Mouse (Mus musculus): Measurements from ENCODE around the gene Gm10190. TPM values are rescaled to one million over a fixed set of nuclear protein-coding genes. Genes with fewer than 3 reads are reported as not detected.
A peak's percentile ranks its signal among the peaks of the same experiment; 100 is the strongest.

The Gm10190 gene
- 1.8 and 2.1 TPM in 2 replicates for polyA plus RNA-seq (2014; fragmentation: Nextera tagmentation; extraction: Ambion mirVana)

- H3K9me3 ChIP-seq (replicated peaks; ENCODE audit: control insufficient read depth, low read length) = no peaks in the 10 kb centered on the region
- no peaks in the 10 kb centered on the region; the same call in 1 of the 2 replicates for H3K4me1 ChIP-seq (ENCODE audit: control insufficient read depth, insufficient read depth, low read length)
- H3K27me3 ChIP-seq (replicated peaks; ENCODE audit: control insufficient read depth, insufficient read depth, low read length) = no peaks in the 10 kb centered on the region
- peak within 1 kb of the TSS; percentile 78 for H3K4me2 ChIP-seq (ENCODE audit: low read length)
- ATAC-seq (peak; percentile 100), DNase-seq (ENCODE audit: low spot score) (peak; percentile 97)
- peak within 1 kb of the TSS; percentile 60; the same call in 1 of the 2 replicates for H3K27ac ChIP-seq (ENCODE audit: low read depth, low read length)
- 5% methylated on average over 95 of the region's 102 CpGs for WGBS
- H3K4me3 ChIP-seq (ENCODE audit: low read depth, low read length) = peak within 1 kb of the TSS; percentile 46
- H3K9ac ChIP-seq (ENCODE audit: low read length) = peak within 1 kb of the TSS; percentile 78
- no peaks in the 10 kb centered on the region for H3K36me3 ChIP-seq (ENCODE audit: control insufficient read depth, insufficient read depth, low read length)
These were observed at the start of gene Gm10190 for GRCm38 (mm10) chr17:80372989-80373725. Gm10190 (minus strand) TSS chr17:80373541.

- ATAC-seq = no peak
- 98% methylated on average over 1 of the region's 1 CpGs for WGBS
- no peak overlapping the region for H3K4me3 ChIP-seq (ENCODE audit: low read depth, low read length)
- H3K36me3 ChIP-seq (ENCODE audit: control insufficient read depth, insufficient read depth, low read length) = peaks cover 54% of the 10 kb centered on the region
- no peaks in the 10 kb centered on the region for H3K9me3 ChIP-seq (replicated peaks; ENCODE audit: control insufficient read depth, low read length)
- no peak for DNase-seq (ENCODE audit: low spot score)
- H3K4me1 ChIP-seq (ENCODE audit: control insufficient read depth, insufficient read depth, low read length) = no peaks in the 10 kb centered on the region
- no peaks in the 10 kb centered on the region for H3K27me3 ChIP-seq (replicated peaks; ENCODE audit: control insufficient read depth, insufficient read depth, low read length)
- no peak overlapping the region for H3K27ac ChIP-seq (ENCODE audit: low read depth, low read length)
- no peak overlapping the region for H3K9ac ChIP-seq (ENCODE audit: low read length)
- H3K4me2 ChIP-seq (ENCODE audit: low read length) = no peak overlapping the region
These were observed 47.7 kb upstream of the Gm10190 start for GRCm38 (mm10) chr17:80420998-80421397.

DNA sequence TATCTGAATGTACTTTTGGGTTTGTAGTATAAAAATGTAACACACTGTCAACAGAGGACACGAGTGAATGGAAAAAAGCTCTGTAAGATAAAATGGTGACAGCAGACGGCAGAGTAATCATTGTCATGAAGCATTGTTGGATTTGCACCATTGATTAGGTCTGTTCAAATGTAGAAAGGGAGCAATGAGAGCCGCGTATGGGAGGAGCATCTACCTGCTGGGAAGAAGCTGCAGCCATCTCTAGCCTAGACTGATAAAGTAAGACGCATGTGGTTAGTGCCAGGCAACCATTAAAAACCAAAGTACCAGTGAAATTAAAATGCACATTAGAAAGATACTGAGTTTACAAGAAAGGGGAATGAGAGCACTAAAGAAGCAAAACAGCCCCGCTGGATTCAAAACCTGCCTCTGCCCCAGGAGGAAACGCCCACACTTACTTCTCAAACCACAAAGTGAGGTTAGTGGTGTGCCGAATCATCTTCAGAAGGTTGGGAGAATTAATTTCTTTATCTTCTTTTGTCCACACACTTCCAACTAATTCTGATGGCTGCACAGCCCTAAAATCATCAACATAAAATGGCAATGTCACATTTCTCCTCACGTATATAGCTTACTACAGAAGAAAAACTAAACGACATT lies 45.4 kb upstream of the Gm10190 start:
- ATAC-seq = no peak
- H3K4me2 ChIP-seq (ENCODE audit: low read length) = no peak overlapping the region
- 88% methylated on average over 10 of the region's 10 CpGs for WGBS

GRCm38 (mm10) chr17:80411182-80411581 lies 37.8 kb upstream of the Gm10190 start:
- Histone ChIP-seq H3K9ac (ENCODE audit: low read length) (no peak overlapping the region), H3K4me1 (ENCODE audit: control insufficient read depth, insufficient read depth, low read length) (no peaks in the 10 kb centered on the region), H3K4me2 (ENCODE audit: low read length) (no peak overlapping the region), H3K4me3 (ENCODE audit: low read depth, low read length) (no peak overlapping the region), H3K27ac (ENCODE audit: low read depth, low read length) (no peak overlapping the region), H3K27me3 (replicated peaks; ENCODE audit: control insufficient read depth, insufficient read depth, low read length) (no peaks in the 10 kb centered on the region), H3K36me3 (ENCODE audit: control insufficient read depth, insufficient read depth, low read length) (peaks cover 75% of the 10 kb centered on the region), H3K9me3 (replicated peaks; ENCODE audit: control insufficient read depth, low read length) (no peaks in the 10 kb centered on the region)
- DNase-seq (ENCODE audit: low spot score) (peak; percentile 23), ATAC-seq (no peak)
- WGBS = 59% methylated on average over 1 of the region's 1 CpGs

More for the DNA sequence above, 45.4 kb upstream of the Gm10190 start:
- DNase-seq (ENCODE audit: low spot score) = no peak
- Histone ChIP-seq H3K9ac (ENCODE audit: low read length) (no peak overlapping the region), H3K4me1 (ENCODE audit: control insufficient read depth, insufficient read depth, low read length) (no peaks in the 10 kb centered on the region), H3K9me3 (replicated peaks; ENCODE audit: control insufficient read depth, low read length) (no peaks in the 10 kb centered on the region), H3K27me3 (replicated peaks; ENCODE audit: control insufficient read depth, insufficient read depth, low read length) (no peaks in the 10 kb centered on the region), H3K27ac (ENCODE audit: low read depth, low read length) (no peak overlapping the region), H3K36me3 (ENCODE audit: control insufficient read depth, insufficient read depth, low read length) (peaks cover 73% of the 10 kb centered on the region), H3K4me3 (ENCODE audit: low read depth, low read length) (no peak overlapping the region)

DNA sequence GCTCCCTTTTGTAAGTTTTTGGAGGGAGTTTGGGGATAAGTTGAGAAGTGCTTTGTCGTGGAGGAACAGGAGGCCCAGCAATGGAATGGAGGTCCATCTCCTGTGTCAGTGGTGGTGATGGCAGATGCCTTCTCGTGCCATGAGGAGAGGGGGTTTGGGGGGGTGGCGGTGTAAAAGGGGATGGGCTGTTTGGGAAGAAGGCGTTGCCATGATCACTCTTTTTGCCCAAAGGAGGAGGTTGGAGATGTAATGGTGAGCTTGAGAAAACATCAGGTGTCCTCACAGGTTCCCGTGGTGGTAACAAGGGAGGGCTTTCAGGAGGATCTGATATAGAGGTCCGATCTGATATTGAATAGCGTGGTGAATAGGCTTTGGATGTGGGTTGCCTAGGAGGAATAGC lies 24.9 kb upstream of the Gm10190 start:
- H3K4me1 ChIP-seq (ENCODE audit: control insufficient read depth, insufficient read depth, low read length) = no peaks in the 10 kb centered on the region
- no peak overlapping the region for H3K9ac ChIP-seq (ENCODE audit: low read length)
- no peak overlapping the region for H3K27ac ChIP-seq (ENCODE audit: low read depth, low read length)
- no peaks in the 10 kb centered on the region for H3K9me3 ChIP-seq (replicated peaks; ENCODE audit: control insufficient read depth, low read length)
- ATAC-seq (no peak), DNase-seq (ENCODE audit: low spot score) (no peak)
- H3K4me3 ChIP-seq (ENCODE audit: low read depth, low read length) = no peak overlapping the region
- no peaks in the 10 kb centered on the region for H3K27me3 ChIP-seq (replicated peaks; ENCODE audit: control insufficient read depth, insufficient read depth, low read length)
- H3K36me3 ChIP-seq (ENCODE audit: control insufficient read depth, insufficient read depth, low read length) = peaks cover 34% of the 10 kb centered on the region
- WGBS = 93% methylated on average over 7 of the region's 7 CpGs
- H3K4me2 ChIP-seq (ENCODE audit: low read length) = no peak overlapping the region

DNA sequence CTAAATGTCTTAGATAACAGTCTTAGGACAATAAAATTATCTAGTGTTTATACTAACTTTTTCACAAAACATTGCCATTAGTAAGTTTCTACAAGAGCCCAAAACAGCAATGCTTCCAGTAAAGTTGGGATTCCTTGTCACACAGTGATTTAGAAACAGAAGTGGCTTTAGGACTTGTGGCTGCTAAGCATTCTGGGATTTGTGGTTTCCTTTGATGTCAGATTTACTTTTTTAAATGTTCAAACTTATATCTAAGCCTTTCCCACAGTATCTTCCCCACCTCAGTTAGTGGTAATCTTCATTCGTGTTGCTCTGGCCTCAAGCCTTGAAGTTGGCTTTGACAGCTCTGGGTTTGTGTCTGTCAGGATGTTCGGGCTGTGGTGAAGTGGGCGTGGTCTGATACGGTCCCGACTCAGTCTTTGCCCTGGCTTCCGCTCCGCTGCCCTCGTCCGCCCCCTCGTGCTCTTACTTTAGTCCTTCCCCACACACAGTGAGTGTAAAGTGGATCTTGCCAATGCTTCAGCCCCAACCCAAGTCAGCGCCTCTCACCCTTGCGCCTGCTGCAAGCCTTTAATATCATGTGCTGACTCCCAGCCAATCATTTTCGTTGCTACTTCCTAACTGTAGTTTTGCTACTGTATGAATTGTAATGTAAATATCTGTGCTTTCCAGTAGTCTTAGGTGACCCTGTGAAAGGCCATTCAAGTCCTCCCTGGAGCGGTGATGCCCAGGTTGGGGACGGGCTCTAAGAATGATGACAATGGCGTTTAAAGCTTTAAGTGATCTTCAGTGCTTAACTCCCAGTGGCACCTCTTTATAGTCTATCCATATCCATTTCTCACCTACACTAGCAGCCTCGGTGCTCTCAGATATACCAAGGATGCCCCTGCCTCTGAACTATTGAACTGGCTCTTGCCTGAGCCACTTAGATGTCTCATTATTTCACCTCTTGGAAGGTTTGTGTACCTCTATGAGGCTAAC lies 18.4 kb upstream of the Gm10190 start:
- Histone ChIP-seq H3K4me1 (ENCODE audit: control insufficient read depth, insufficient read depth, low read length) (no peaks in the 10 kb centered on the region), H3K27ac (ENCODE audit: low read depth, low read length) (no peak overlapping the region), H3K4me2 (ENCODE audit: low read length) (peak overlapping the region; percentile 60), H3K36me3 (ENCODE audit: control insufficient read depth, insufficient read depth, low read length) (0 out of 2 replicates have a peak, but pooled peaks cover 3% of the 10 kb centered on the region), H3K27me3 (replicated peaks; ENCODE audit: control insufficient read depth, insufficient read depth, low read length) (no peaks in the 10 kb centered on the region), H3K9ac (ENCODE audit: low read length) (peak overlapping the region; percentile 42), H3K9me3 (replicated peaks; ENCODE audit: control insufficient read depth, low read length) (no peaks in the 10 kb centered on the region), H3K4me3 (ENCODE audit: low read depth, low read length) (peak overlapping the region; percentile 39)
- 13% methylated on average over 17 of the region's 17 CpGs for WGBS
- DNase-seq (ENCODE audit: low spot score) (peak; percentile 66), ATAC-seq (peak; percentile 88)

DNA sequence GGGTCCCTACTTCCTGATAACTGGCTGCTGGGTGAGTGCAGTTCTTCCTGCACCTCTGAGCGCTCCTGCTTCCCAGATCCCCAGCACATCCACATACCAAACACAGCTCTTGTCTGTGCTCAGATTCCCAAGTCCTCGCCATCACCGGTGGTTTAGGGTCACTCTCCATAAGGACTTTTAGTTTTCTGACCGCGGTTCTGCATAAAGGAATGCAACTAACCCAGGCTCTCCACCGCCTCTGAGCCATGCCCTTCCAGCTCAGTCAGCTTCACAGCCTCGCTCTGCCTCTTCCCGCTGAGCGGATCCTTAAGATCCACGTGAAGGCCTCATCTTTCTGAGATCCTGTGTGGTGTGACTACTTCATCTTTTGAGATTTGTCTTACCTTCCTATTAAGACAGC lies 16.7 kb upstream of the Gm10190 start:
- H3K4me3 ChIP-seq (ENCODE audit: low read depth, low read length) = no peak overlapping the region
- H3K27ac ChIP-seq (ENCODE audit: low read depth, low read length) = no peak overlapping the region
- DNase-seq (ENCODE audit: low spot score) (no peak), ATAC-seq (no peak)
- no peaks in the 10 kb centered on the region for H3K27me3 ChIP-seq (replicated peaks; ENCODE audit: control insufficient read depth, insufficient read depth, low read length)
- WGBS = 67% methylated on average over 10 of the region's 10 CpGs
- H3K9me3 ChIP-seq (replicated peaks; ENCODE audit: control insufficient read depth, low read length) = no peaks in the 10 kb centered on the region
- no peak overlapping the region for H3K9ac ChIP-seq (ENCODE audit: low read length)
- H3K4me2 ChIP-seq (ENCODE audit: low read length) = no peak overlapping the region
- no peaks in the 10 kb centered on the region for H3K4me1 ChIP-seq (ENCODE audit: control insufficient read depth, insufficient read depth, low read length)
- H3K36me3 ChIP-seq (ENCODE audit: control insufficient read depth, insufficient read depth, low read length) = no peaks in the 10 kb centered on the region

DNA sequence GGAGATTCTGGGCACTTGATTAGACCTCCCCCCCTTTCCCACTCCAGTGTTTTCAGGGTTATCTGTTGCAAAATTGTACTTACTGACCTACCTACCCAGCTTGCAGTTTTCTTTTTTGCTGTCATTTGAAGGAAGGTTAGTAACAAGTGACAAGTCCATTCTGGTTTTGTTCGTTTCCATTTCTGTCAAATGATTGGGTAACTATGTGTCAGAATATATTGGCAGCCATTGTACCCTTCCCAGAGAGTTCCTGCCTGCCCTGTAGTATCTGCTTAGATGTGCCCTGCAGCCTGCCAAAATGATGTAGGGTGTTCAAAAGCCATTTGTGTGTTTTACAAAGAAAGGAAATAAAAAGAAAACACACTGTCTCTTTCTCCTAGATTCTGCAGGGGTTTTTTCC lies 12.3 kb upstream of the Gm10190 start:
- Histone ChIP-seq H3K4me3 (ENCODE audit: low read depth, low read length) (no peak overlapping the region), H3K36me3 (ENCODE audit: control insufficient read depth, insufficient read depth, low read length) (no peaks in the 10 kb centered on the region), H3K4me2 (ENCODE audit: low read length) (no peak overlapping the region), H3K27ac (ENCODE audit: low read depth, low read length) (no peak overlapping the region), H3K9ac (ENCODE audit: low read length) (no peak overlapping the region), H3K4me1 (ENCODE audit: control insufficient read depth, insufficient read depth, low read length) (no peaks in the 10 kb centered on the region), H3K9me3 (replicated peaks; ENCODE audit: control insufficient read depth, low read length) (no peaks in the 10 kb centered on the region), H3K27me3 (replicated peaks; ENCODE audit: control insufficient read depth, insufficient read depth, low read length) (no peaks in the 10 kb centered on the region)
- ATAC-seq (no peak), DNase-seq (ENCODE audit: low spot score) (no peak)
- 79% methylated on average over 1 of the region's 1 CpGs for WGBS

All from forebrain, embryonic 14.5 days (tissue).